Mouse (Mus musculus) lung, adult 18-20 months (tissue): ENCODE data around the gene Lrwd1.

Experiments
- DNase-seq, 2 experiments: peaks; one replicate each; pipeline ENCODE4 v3.0.0; 2022; ENCODE audit warnings: mixed read lengths in 2 of 2

The Lrwd1 gene

GRCm38 (mm10) chr5:136088821-136089575, 46.9 kb downstream of the Lrwd1 start:
- DNase-seq, result no peak

DNA sequence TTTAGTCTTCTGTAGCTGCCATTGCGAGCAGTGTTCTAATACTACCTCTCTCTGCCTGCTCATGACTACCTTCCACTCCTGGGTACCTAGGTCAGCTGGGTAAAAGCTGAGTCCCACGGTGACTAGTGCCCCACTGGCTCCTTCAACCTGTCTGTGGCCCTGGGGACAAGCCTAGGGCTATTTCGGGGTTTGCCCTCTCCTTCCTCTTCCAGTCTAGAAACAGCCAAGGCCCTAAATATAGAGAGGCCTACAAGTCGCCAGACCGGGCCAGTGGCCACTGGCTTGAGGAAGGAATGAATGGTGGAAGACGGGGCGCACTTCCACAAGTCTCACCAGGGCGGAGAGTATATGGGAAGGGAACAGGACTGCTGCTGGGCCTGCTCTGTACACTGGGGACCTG, 49.6 kb downstream of the Lrwd1 start:
- no peak for DNase-seq

DNA sequence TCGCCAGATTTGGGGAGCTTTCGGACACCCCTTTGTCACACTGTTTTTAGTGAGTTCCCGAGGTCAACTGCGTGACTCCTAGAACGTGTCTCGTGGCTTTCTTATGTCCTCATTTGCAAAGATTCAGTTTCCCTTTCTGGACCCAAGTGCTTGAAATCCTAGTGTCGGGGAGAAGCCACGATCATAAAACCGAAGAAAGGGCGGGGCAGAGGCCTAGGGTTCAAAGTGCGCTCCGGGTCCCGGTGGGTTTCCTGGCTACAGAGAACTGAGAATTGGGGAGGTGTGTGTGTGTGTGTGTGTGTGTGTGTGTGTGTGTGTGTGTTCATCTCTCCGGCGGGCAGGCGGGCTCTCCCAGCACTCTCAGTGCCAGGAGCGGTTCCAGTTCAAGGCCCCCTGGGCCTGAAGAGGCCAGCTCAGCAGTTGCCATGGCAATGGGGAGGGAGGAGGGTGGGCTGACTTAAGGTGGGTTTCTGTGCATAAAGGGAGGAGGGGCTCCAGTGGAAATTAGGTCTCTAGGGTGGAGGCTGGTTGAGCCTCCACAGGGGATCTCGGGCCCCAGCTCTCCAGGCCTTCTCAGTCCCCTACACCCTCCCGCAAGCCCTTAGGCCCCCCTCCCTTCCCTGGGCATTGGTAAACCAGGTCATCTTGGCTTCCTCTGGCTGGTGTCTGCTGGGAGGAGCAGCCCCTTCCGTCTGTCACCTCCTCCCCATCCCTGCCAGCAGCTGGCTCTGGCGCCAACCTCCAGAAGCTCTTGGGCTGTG, 50.8 kb downstream of the Lrwd1 start:
- peak in 1 of 2 experiments; percentile 26 for DNase-seq

DNA sequence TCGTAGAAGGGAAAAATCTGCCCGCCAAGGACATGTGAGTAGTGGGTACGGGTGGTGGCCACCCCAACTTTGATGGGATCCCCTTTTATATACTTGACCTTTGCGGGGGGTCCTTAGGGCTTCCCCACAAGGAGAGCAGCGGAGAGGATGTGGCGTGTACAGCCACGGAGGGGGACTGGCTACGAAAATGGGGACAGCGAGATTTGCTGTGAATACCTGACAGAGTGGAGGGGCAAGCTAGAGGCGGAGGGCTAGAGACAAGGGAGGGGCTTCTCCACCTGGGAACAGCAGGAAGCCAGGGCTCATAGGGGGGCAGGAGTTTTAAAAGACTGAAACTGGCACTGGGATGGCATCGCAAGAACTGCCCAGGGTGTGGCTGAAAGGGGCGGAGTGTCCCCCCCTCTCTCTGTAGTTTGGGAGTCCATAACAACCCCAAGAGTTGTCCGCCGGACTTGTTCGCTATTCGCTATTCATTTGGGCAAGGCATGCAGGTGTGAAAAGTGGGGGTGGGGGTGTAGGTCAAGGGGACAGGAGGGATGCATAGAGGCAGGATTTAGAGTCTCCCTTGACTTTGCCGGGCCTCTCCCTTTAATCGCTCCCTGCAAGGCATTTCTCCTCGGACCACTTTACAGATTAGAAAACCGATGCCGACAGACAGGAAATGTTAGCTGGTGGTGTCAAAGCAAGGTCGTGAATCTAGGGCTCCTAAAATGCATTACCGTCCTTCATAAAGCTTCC, 51.6 kb downstream of the Lrwd1 start:
- DNase-seq, result peak; percentile 25 to 40

- peak; percentile 96 to 97 for DNase-seq
These were observed 52.2 kb downstream of the Lrwd1 start, which contains the start of gene Rasa4 for GRCm38 (mm10) chr5:136083669-136084107. Gene Rasa4 (plus strand): TSS chr5:136083916.

DNA sequence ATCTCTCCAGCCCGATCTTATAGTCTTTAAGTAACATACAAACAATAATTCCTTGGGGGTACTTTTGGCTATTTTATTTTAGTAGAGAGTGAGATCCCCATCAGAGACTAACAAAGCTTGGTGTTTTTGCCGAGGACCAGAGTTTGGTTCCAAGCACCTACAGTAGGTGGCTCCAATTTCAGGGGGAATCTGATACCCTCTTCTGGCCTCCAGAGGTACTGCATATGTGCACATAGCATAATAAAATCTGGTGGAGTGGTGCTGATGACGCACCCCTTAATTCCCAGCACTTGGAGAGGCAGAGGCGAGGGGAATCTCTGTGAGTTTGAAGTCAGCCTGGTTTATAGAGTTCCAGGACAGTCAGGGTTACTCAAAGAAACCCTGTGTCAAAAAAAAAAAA, 53.5 kb downstream of the Lrwd1 start:
- DNase-seq, result no peak

GRCm38 (mm10) chr5:136078136-136078535, 57.7 kb downstream of the Lrwd1 start:
- DNase-seq, result no peak

DNA sequence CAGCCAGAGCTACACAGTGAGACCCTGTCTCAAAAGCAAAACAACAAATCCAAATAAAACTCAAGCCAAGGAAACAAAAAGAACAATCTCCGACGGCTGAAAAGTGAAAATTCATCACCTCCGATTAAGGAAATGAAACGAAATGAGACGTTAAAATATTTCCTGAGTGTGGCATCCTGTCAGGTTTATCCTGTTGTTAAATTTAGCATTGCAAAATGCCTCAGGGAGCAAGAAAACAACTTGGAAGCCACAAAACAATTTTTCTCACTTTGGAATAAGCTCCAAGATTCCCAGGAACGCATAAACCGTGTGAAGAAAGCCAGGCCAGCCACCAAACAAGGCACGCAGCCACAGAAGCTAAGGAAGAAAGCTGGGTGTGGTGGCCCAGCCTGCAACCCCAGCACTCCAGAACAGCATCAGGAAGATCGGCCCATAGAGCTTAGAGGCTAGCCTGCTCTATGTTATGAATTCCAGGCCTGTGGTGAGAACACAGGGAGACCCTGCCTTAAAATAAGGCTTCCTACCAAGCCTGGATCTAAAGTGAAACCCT, 58.8 kb downstream of the Lrwd1 start:
- DNase-seq, result no peak

DNA sequence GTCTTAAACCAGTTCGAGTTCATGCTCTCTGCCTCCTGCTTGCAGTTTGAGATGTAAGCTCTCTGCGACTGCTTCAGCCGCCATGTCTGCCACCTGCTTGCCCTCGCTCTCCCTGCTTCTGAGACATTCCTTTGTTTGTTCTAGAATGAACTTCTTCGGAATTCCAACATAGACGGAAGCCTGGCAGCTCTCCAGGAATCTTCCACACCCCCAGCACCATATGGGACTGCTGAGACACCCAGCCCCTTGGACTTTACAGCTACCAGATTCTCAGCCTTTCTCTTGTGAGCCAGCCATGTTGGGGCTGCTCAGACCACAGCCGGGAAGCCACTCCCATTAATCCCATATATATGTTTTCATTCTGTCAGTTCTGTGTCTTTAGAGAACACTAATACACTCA, 59.6 kb downstream of the Lrwd1 start:
- DNase-seq, result no peak

DNA sequence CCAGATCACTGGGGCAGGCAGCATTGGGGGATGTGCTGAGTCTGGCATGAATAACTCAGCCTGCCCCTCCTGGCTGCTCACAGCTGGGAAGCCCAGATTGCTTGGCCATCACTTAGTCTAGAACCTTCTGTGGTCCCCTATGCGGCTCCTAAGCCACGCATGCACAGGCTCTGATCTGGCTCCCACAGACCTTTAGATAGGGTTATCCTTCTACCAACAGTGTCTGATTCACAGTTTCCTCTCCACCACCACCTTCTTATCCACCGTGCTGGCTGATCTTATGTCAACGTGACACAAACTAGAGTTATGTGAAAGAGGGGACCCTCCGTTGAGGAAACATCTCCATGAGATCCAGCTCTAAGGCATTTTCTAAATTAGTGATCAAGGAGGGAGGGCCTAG, 60.8 kb downstream of the Lrwd1 start:
- no peak for DNase-seq

DNA sequence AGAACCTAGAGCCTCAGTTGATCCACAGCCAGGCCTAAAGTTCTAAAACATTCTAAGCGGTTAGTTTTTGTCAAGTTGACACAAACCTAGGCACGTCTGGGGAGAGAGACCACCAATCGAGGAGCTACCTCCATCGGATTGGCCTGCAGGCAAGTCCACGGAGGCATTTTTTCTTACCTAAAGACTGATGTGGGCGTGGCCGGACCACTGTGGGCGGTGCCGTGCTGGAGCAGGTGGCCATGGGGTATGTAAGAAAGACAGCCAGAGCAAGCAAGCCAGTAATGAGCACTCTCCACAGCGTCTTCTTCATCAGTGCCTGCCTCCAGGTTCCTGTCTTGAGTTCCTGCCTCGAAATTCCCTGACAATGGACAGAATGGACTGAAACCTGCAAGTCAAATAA, 62.3 kb downstream of the Lrwd1 start:
- no peak for DNase-seq

- no peak for DNase-seq
These were observed 62.8 kb downstream of the Lrwd1 start for GRCm38 (mm10) chr5:136073051-136073450.
